20 mouse cellular contexts compared by ENCODE assay signal in genomic region chr6:72976866-72977265, GRCm38 (mm10). TPM values are rescaled to one million over a fixed set of nuclear protein-coding genes. Genes with fewer than 3 reads are reported as not detected.
DNase-seq lines count a peak whose midpoint lies in the region; ATAC-seq and TF ChIP-seq lines count a peak whose summit lies in the region.
"Had no signal": no experiment of that assay in that cellular context is flagged by ENCODE, and none has a peak within 500 bp of the region (broad histone marks: within the 10 kb centered on the region; RNA-seq: fewer than 3 reads in every experiment).

No protein-coding gene starts in this region.

- H3K4me2 ChIP-seq in lung, embryonic 14.5 days: no peak overlapping the region
- H3K4me2 ChIP-seq in liver, postnatal 0 days (ENCODE audit: low read depth, low read length): no peak overlapping the region
- H3K4me2 ChIP-seq: embryonic facial prominence, embryonic 15.5 days; limb, embryonic 12.5 days; liver, embryonic 12.5 days; midbrain, embryonic 11.5 days; neural tube, embryonic 12.5 days had no signal

- DNase-seq in heart, postnatal 10 days: peak; percentile 60 to 68
- no peak for DNase-seq in heart, adult 8-10 months (ENCODE audit: low spot score)
- DNase-seq in lung, embryonic 14.5 days: peak; percentile 46
- DNase-seq in lung, adult 2 months: no peak
- DNase-seq in lung, postnatal 10 days: peak; percentile 63
- no peak for DNase-seq in embryo, embryonic 10 days (ENCODE audit: low spot score)
- no peak for DNase-seq in liver, postnatal 0 days
- DNase-seq: adrenal gland, postnatal 25 days; cerebellum, adult 11 months; cerebellum, postnatal 25 days; kidney, adult 18-20 months; right cerebral cortex, postnatal 4 days; thymus, adult 2 months had no signal

- H3K9ac ChIP-seq in lung, embryonic 14.5 days: no peak overlapping the region
- no peak overlapping the region for H3K9ac ChIP-seq in liver, postnatal 0 days (replicated peaks)
- H3K9ac ChIP-seq: embryonic facial prominence, embryonic 15.5 days; limb, embryonic 12.5 days; liver, embryonic 12.5 days; neural tube, embryonic 12.5 days had no signal

- no peaks in the 10 kb centered on the region for H3K36me3 ChIP-seq in lung, embryonic 14.5 days (ENCODE audit: insufficient read depth)
- H3K36me3 ChIP-seq in liver, postnatal 0 days (replicated peaks; ENCODE audit: insufficient read depth, low read length): no peaks in the 10 kb centered on the region
- H3K36me3 ChIP-seq: embryonic facial prominence, embryonic 15.5 days; limb, embryonic 12.5 days; liver, embryonic 12.5 days; neural tube, embryonic 12.5 days had no signal

- no peaks in the 10 kb centered on the region for H3K27me3 ChIP-seq in lung, embryonic 14.5 days (ENCODE audit: insufficient read depth, low read length)
- no peaks in the 10 kb centered on the region for H3K27me3 ChIP-seq in liver, postnatal 0 days (ENCODE audit: insufficient read depth, low read length)
- H3K27me3 ChIP-seq: CH12.LX; embryonic facial prominence, embryonic 15.5 days; limb, embryonic 12.5 days; liver, embryonic 12.5 days; neural tube, embryonic 12.5 days had no signal

- ATAC-seq in lung, embryonic 14.5 days (ENCODE audit: insufficient read depth): peak; percentile 24; the same call in 1 of the 2 replicates
- ATAC-seq in liver, postnatal 0 days: no peak
- ATAC-seq: forebrain, embryonic 16.5 days; liver, embryonic 12.5 days had no signal

- TF ChIP-seq EP300 in liver, postnatal 0 days (IDR thresholded peaks at IDR 0.05; ENCODE audit: low read depth): no peak

- 74% methylated on average over 2 of the region's 2 CpGs for WGBS in lung, embryonic 14.5 days
- WGBS in lung, adult 2 months: 73% methylated on average over 2 of the region's 2 CpGs
- 69% methylated on average over 2 of the region's 2 CpGs for WGBS in liver, postnatal 0 days (ENCODE audit: insufficient replicate concordance)

- no peak overlapping the region for H3K4me3 ChIP-seq in lung, embryonic 14.5 days (ENCODE audit: low read depth, low read length)
- no peak overlapping the region for H3K4me3 ChIP-seq in lung, adult 2 months (replicated peaks; ENCODE audit: extremely low read depth, low read depth, low read length)
- H3K4me3 ChIP-seq in liver, postnatal 0 days (ENCODE audit: low read depth, low read length): no peak overlapping the region
- H3K4me3 ChIP-seq: embryonic facial prominence, embryonic 15.5 days; limb, embryonic 12.5 days; liver, embryonic 12.5 days; neural tube, embryonic 12.5 days had no signal

- TF ChIP-seq POLR2A in lung, adult 2 months (IDR thresholded peaks at IDR 0.05; ENCODE audit: borderline replicate concordance, extremely low read depth, low read depth, low read length): no peak

- no peak for TF ChIP-seq CTCF in lung, embryonic 14.5 days (IDR thresholded peaks at IDR 0.05; ENCODE audit: low read depth)
- TF ChIP-seq CTCF in lung, adult 2 months (IDR thresholded peaks at IDR 0.05; ENCODE audit: insufficient read depth, low read length): no peak
- no peak for TF ChIP-seq CTCF in liver, postnatal 0 days (IDR thresholded peaks at IDR 0.05; ENCODE audit: low read depth)

- H3K9me3 ChIP-seq in lung, embryonic 14.5 days (ENCODE audit: low read depth, low read length): no peaks in the 10 kb centered on the region
- H3K9me3 ChIP-seq in liver, postnatal 0 days (ENCODE audit: low read length): no peaks in the 10 kb centered on the region
- H3K9me3 ChIP-seq: embryonic facial prominence, embryonic 15.5 days; limb, embryonic 12.5 days; liver, embryonic 12.5 days; neural tube, embryonic 12.5 days had no signal

- intact Hi-C loops in heart, postnatal 10 days (cut with DNase I): no loop called here

- H3K4me1 ChIP-seq in lung, embryonic 14.5 days (ENCODE audit: insufficient read depth): peaks cover 10% of the 10 kb centered on the region
- no peaks in the 10 kb centered on the region; the same call in 1 of the 2 replicates for H3K4me1 ChIP-seq in lung, adult 2 months (ENCODE audit: control insufficient read depth, insufficient read depth, low read length)
- H3K4me1 ChIP-seq in liver, postnatal 0 days (ENCODE audit: insufficient read depth): no peaks in the 10 kb centered on the region
- H3K4me1 ChIP-seq: liver, embryonic 12.5 days; neural tube, embryonic 12.5 days had no signal

- H3K27ac ChIP-seq in lung, embryonic 14.5 days (ENCODE audit: low read depth): no peak overlapping the region
- H3K27ac ChIP-seq in liver, postnatal 0 days (ENCODE audit: low read depth): no peak overlapping the region
- H3K27ac ChIP-seq: embryonic facial prominence, embryonic 15.5 days; limb, embryonic 12.5 days; liver, embryonic 12.5 days; neural tube, embryonic 12.5 days had no signal

RNA-seq across cellular contexts. Expression of gene Tmsb10, which starts 18.3 kb away (rescaled TPM):
- 100 to 1,000 TPM; 526 to 622 TPM for total RNA-seq in heart, postnatal 10 days (2021)
- 100 to 1,000 TPM in 1 of 4 experiments, 10 to 100 TPM in 3; 69.4 to 102 (median 73.2) TPM for total RNA-seq in heart, adult 8-10 months (2022)
- 3,115 and 3,305 TPM in 2 replicates for polyA plus RNA-seq in lung, embryonic 14.5 days (2014; fragmentation: Nextera tagmentation; extraction: Ambion mirVana)
- 76.1 and 85.7 TPM in 2 replicates for polyA plus RNA-seq in lung, adult 2 months (2012; rRNA removed)
- 320 and 328 TPM in 2 replicates for polyA plus RNA-seq in liver, postnatal 0 days (2015; fragmentation: Nextera tagmentation; extraction: Ambion mirVana)

Comparison
In these comparisons a context has a peak if more than half of its experiments do, and no peak if none do; other contexts are left out.
1. DNase-seq: peak in heart, postnatal 10 days (2 of 2), lung, embryonic 14.5 days (single experiment) and lung, postnatal 10 days (single experiment); none in heart, adult 8-10 months (single experiment), lung, adult 2 months (single experiment), embryo, embryonic 10 days (single experiment) and liver, postnatal 0 days (single experiment).